Mouse (Mus musculus): ENCODE data around the gene Fam129a. TPM values are rescaled to one million over a fixed set of nuclear protein-coding genes. Genes with fewer than 3 reads are reported as not detected.
A peak's percentile ranks its signal among the peaks of the same experiment; 100 is the strongest.
"Not testable (repeated sequence)": the region's sequence is repeated elsewhere in the genome, so short reads cannot be mapped to it uniquely, and the experiment has no call there.

The Fam129a gene
- polyA plus RNA-seq, 1 experiment from 2014 or later = 13.1 TPM

GRCm38 (mm10) chr1:151690583-151691193 is 119.7 kb downstream of the Fam129a start:
- Histone ChIP-seq H3K9ac (replicated peaks; ENCODE audit: low read depth) (no peak overlapping the region), H3K9me3 (ENCODE audit: low read length) (no peaks in the 10 kb centered on the region), H3K36me3 (ENCODE audit: insufficient read depth, low read length) (no peaks in the 10 kb centered on the region), H3K27ac (ENCODE audit: low read length) (peak overlapping the region; percentile 67), H3K4me1 (ENCODE audit: insufficient read depth, low read depth, low read length) (peaks cover 12% of the 10 kb centered on the region; the same call in 1 of the 2 replicates), H3K4me2 (replicated peaks; ENCODE audit: low read depth, low read length) (no peak overlapping the region), H3K27me3 (replicated peaks; ENCODE audit: insufficient read depth, low read length) (no peaks in the 10 kb centered on the region), H3K4me3 (ENCODE audit: low read depth, low read length) (no peak overlapping the region)
- ATAC-seq = 0 out of 2 replicates have a peak, but pooled peaks have one; percentile 8
- TF ChIP-seq EP300 (IDR thresholded peaks at IDR 0.05) (peak; percentile 69), CTCF (IDR thresholded peaks at IDR 0.05) (no peak)
- 43% methylated on average over 7 of the region's 7 CpGs for WGBS
- peak; percentile 68 for DNase-seq (ENCODE audit: low spot score)

- not testable (repeated sequence) for H3K27me3 ChIP-seq (replicated peaks; ENCODE audit: insufficient read depth, low read length); H3K27ac ChIP-seq (ENCODE audit: low read length); H3K9me3 ChIP-seq (ENCODE audit: low read length); H3K4me3 ChIP-seq (ENCODE audit: low read depth, low read length); H3K4me1 ChIP-seq (ENCODE audit: insufficient read depth, low read depth, low read length); H3K4me2 ChIP-seq (replicated peaks; ENCODE audit: low read depth, low read length); H3K9ac ChIP-seq (replicated peaks; ENCODE audit: low read depth); H3K36me3 ChIP-seq (ENCODE audit: insufficient read depth, low read length)
- 32% methylated on average over 6 of the region's 6 CpGs for WGBS
- DNase-seq (ENCODE audit: low spot score) (peak; percentile 66), ATAC-seq (peak; percentile 69)
Measured at GRCm38 (mm10) chr1:151692867-151693266, 121.9 kb downstream of the Fam129a start.

GRCm38 (mm10) chr1:151696751-151697150 is 125.8 kb downstream of the Fam129a start:
- Histone ChIP-seq H3K27ac (ENCODE audit: low read length) (no peak overlapping the region), H3K9me3 (ENCODE audit: low read length) (no peaks in the 10 kb centered on the region), H3K4me3 (ENCODE audit: low read depth, low read length) (no peak overlapping the region), H3K4me2 (replicated peaks; ENCODE audit: low read depth, low read length) (no peak overlapping the region), H3K9ac (replicated peaks; ENCODE audit: low read depth) (no peak overlapping the region), H3K4me1 (ENCODE audit: insufficient read depth, low read depth, low read length) (no peaks in the 10 kb centered on the region), H3K27me3 (replicated peaks; ENCODE audit: insufficient read depth, low read length) (no peaks in the 10 kb centered on the region), H3K36me3 (ENCODE audit: insufficient read depth, low read length) (no peaks in the 10 kb centered on the region)
- no peak for TF ChIP-seq CTCF (IDR thresholded peaks at IDR 0.05)
- TF ChIP-seq EP300 (IDR thresholded peaks at IDR 0.05) = no peak
- WGBS = 75% methylated on average over 7 of the region's 7 CpGs
- no peak for ATAC-seq
- no peak for DNase-seq (ENCODE audit: low spot score)

GRCm38 (mm10) chr1:151697901-151698641 is 127.1 kb downstream of the Fam129a start:
- DNase-seq (ENCODE audit: low spot score) = no peak
- TF ChIP-seq CTCF (IDR thresholded peaks at IDR 0.05) (no peak), EP300 (IDR thresholded peaks at IDR 0.05) (no peak)
- H3K9ac ChIP-seq (replicated peaks; ENCODE audit: low read depth) = no peak overlapping the region
- no peaks in the 10 kb centered on the region for H3K4me1 ChIP-seq (ENCODE audit: insufficient read depth, low read depth, low read length)
- no peak for ATAC-seq
- H3K36me3 ChIP-seq (ENCODE audit: insufficient read depth, low read length) = no peaks in the 10 kb centered on the region
- no peak overlapping the region for H3K27ac ChIP-seq (ENCODE audit: low read length)
- H3K4me2 ChIP-seq (replicated peaks; ENCODE audit: low read depth, low read length) = no peak overlapping the region
- H3K27me3 ChIP-seq (replicated peaks; ENCODE audit: insufficient read depth, low read length) = no peaks in the 10 kb centered on the region
- no peak overlapping the region for H3K4me3 ChIP-seq (ENCODE audit: low read depth, low read length)
- H3K9me3 ChIP-seq (ENCODE audit: low read length) = no peaks in the 10 kb centered on the region
- 80% methylated on average over 7 of the region's 7 CpGs for WGBS

- no peaks in the 10 kb centered on the region for H3K27me3 ChIP-seq (replicated peaks; ENCODE audit: insufficient read depth, low read length)
- 58% methylated on average over 7 of the region's 7 CpGs for whole genome bisulfite sequencing
- H3K9ac ChIP-seq (replicated peaks; ENCODE audit: low read depth) = no peak overlapping the region
- H3K9me3 ChIP-seq (ENCODE audit: low read length) = no peaks in the 10 kb centered on the region
- H3K4me1 ChIP-seq (ENCODE audit: insufficient read depth, low read depth, low read length) = no peaks in the 10 kb centered on the region
- ATAC-seq = no peak
- no peak overlapping the region for H3K4me2 ChIP-seq (replicated peaks; ENCODE audit: low read depth, low read length)
- no peaks in the 10 kb centered on the region for H3K36me3 ChIP-seq (ENCODE audit: insufficient read depth, low read length)
- TF ChIP-seq CTCF (IDR thresholded peaks at IDR 0.05) (0 out of 2 replicates have a peak, but pooled peaks have one; percentile 5), EP300 (IDR thresholded peaks at IDR 0.05) (no peak)
- H3K27ac ChIP-seq (ENCODE audit: low read length) = no peak overlapping the region
- no peak overlapping the region for H3K4me3 ChIP-seq (ENCODE audit: low read depth, low read length)
- no peak for DNase-seq (ENCODE audit: low spot score)
Measured at GRCm38 (mm10) chr1:151699363-151699762, 128.4 kb downstream of the Fam129a start.

- TF ChIP-seq EP300 (IDR thresholded peaks at IDR 0.05) (no peak), CTCF (IDR thresholded peaks at IDR 0.05) (peak; percentile 32)
- DNase-seq (ENCODE audit: low spot score) (no peak), ATAC-seq (no peak)
- Histone ChIP-seq H3K27ac (ENCODE audit: low read length) (no peak overlapping the region), H3K27me3 (replicated peaks; ENCODE audit: insufficient read depth, low read length) (no peaks in the 10 kb centered on the region), H3K4me3 (ENCODE audit: low read depth, low read length) (no peak overlapping the region), H3K9me3 (ENCODE audit: low read length) (no peaks in the 10 kb centered on the region), H3K36me3 (ENCODE audit: insufficient read depth, low read length) (no peaks in the 10 kb centered on the region), H3K9ac (replicated peaks; ENCODE audit: low read depth) (no peak overlapping the region), H3K4me2 (replicated peaks; ENCODE audit: low read depth, low read length) (no peak overlapping the region), H3K4me1 (ENCODE audit: insufficient read depth, low read depth, low read length) (no peaks in the 10 kb centered on the region)
- WGBS = 28% methylated on average over 1 of the region's 1 CpGs
Measured at GRCm38 (mm10) chr1:151702816-151703215, 131.8 kb downstream of the Fam129a start.

Measured in lung, postnatal 0 days (tissue).